Mouse (Mus musculus) gastrocnemius, postnatal 14 days (tissue): ENCODE results near the gene Cnn1. TPM values are rescaled to one million over a fixed set of nuclear protein-coding genes. Genes with fewer than 3 reads are reported as not detected.
"Not testable (repeated sequence)": the region's sequence is repeated elsewhere in the genome, so short reads cannot be mapped to it uniquely, and the experiment has no call there.

Source experiments
- DNase-seq: peaks from one replicate; pipeline ENCODE4 v3.0.0; 2021; ENCODE audit warnings: mixed read lengths
- intact Hi-C: fragments of 180-260 bp; cut with DNase I; formaldehyde crosslinking; loops from one replicate; pipeline ENCODE4 v1.15.1; 2025; ENCODE audit warnings: low total_unique reads
- microRNA-seq, 2 experiments: library from miRNA; unstranded; fragments of <30 nt; microRNA quantifications; one replicate each; pipeline ENCODE4 v1.2.0; 2021
- total RNA-seq, 2 experiments: library from RNA; stranded (reverse); gene quantifications; 2 replicates each; pipeline ENCODE4 v1.2.3; 2021

Cnn1 gene
- total RNA-seq, 2 experiments from 2014 or later = 1.7 to 7.9 TPM

DNA sequence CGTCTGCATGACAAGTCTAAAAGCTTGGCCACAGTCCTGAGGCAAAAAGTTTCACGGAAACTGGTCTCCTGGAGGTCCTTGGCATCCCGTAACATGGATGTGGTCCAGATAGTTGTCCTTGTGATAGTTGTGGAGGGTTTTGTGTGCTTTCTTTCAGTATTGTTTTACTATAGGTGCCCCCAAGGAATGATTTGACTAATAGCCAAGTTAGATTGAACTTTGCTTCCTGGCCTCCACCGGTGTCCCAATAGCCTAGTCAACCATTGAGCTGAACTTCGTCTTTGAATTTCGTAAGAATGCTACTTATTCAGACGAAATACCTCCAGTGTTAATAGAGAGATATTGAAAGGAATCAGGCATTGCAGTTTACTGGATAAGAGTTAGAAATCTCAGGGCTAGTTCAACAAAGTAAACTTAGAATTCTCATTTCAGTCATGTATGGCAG is 51.3 kb downstream of the Cnn1 start:
- DNase-seq, intact Hi-C loops: not testable (repeated sequence)

DNA sequence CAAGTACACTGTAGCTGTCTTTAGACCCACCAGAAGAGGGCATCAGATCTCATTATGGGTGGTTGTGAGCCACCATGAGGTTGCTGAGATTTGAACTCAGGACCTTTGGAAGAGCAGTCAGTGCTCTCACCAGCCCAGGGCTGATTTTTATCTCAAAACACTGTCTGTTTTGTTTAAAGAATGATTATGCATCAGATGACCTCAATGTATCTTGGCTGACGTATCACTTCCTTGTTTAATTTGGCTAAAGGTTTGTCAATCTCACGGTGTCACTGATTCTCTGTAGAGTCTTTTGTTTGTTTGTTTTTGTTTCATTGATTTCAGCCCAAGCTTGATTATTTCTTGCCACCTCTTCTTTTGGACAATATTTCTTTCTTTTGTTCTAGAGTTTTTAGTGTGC is 51.9 kb downstream of the Cnn1 start:
- no peak for DNase-seq
- intact Hi-C loops = no loop called here

DNA sequence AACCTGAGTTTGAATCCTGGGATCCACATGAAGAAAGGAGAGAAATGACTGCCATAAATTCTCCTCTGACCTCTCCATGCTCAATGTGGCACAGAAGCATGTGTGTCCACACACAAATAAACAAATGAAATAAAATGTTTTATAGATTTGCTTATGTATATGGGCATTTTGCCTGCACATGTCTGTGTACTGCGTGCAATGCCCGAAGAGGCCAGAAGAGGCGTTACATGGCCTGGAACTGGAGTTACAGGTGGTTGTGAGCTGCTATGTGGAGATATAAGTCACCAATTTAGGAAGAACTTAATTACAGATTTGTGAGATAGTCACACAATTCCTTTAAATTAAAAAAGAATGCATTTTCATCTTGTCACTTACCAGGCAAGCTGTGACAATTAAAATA is 54.8 kb downstream of the Cnn1 start:
- DNase-seq = no peak
- intact Hi-C loops = no loop called here

DNA sequence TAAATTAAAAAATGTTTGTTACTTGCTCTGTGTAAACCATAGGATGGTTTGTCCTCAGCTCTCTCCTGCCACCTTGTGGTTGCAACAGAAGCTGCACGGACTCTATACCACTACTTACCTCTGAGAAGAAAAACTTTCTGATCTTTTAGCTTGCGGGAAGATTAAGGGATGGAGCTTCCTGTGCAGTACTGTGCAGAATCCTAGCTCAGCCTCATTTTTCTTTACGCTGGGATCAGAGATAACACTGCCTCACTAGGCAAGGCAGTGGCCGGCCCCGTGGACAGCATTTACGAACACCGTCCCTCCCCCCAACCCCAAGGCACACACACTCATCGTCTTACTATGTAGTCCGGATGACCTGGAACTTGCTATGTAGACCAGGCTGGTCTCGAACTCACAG is 56.6 kb downstream of the Cnn1 start:
- intact Hi-C loops = no loop called here
- DNase-seq = peak; percentile 50

DNA sequence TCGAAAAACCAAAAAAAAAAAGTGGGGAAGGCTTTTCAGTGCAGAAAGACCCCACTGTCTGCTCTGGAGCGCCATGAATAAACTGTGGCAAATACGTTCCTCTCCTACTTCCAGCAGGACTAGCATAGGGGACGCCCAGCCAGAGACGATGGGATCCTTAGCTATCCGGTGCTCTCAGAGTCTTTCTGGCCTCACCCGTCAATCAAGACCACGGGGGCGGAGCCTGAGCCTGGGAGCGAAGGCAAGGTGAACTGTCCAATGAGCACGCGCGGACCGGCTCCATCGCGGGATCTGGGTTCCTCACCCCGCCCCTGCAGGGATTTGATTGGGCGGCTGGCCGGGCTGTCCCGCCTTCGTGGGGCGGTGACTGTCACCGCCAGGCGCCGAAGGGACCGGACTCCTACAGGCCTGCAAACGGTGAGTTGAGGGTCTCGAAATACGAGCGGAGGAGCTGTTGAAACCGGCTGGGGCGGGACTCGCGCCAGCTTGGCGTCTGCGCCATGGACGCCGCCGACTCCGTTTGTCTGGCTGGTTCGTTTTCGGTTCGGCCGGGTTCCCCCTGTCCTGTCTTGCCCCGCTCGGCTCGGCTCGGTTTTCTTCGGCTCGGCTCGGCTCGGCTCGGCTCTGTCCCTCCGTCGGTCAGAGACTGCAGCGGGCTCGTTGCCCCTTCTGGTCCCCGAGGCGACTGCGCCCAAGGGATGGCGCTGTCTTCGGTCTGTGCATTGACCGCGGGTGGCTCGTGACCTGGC is 57.7 kb downstream of the Cnn1 start, which contains the start of gene Pigyl:
Gene Pigyl (plus strand): TSS at position 350 of the 749 bp plus-strand sequence.
- intact Hi-C loops = no loop called here
- DNase-seq = peak; percentile 100

DNA sequence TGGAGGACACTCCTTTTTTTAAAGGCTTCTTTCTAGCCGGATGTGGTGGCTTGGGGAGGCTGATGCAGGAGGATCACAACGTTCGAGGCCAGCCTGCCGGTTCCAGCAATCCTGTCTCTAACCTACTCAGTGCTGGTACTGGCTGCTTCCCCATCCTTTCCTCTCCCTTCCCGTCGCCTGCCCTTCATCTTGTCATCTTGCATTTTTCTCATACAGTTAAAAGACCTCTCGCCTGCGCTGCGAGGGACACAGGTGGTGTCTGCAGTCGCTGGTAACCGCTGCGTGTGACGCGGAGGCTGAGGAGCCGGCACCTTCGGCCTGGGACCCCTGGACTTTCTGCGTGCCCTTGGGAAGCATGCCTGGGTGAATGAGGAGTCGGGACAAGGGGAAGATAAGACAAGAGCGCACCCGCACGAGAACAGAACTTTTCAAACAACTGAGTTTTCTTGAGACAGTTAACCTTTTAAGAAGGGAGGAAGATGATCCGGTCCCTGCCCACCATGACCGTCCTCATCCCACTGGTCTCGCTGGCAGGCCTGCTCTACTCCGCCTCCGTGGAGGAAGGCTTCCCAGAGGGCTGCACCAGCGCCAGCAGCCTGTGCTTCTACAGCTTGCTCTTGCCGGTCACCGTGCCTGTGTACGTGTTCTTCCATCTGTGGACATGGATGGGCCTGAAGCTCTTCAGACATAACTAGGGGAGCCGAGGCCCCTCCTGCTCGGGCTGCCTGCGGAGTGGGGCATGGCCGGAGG is 58.7 kb downstream of the Cnn1 start:
- DNase-seq = no peak
- intact Hi-C loops = no loop called here

Small RNA genes within 50 kb of the gene (microRNA-seq; reads per million reads assigned to microRNA genes)
- gene Mir7084 = 0 to 0.32 reads per million in 2 experiments

Other genes with a start within 250 kb of the Cnn1 start
- 10 to 100 TPM; 18.8 to 24.7 TPM for gene Dock6, start 246.6 kb upstream of the Cnn1 start, total RNA-seq
- gene Rab3d, start 181.0 kb upstream of the Cnn1 start, total RNA-seq = 1 to 10 TPM; 4.1 to 6.6 TPM
- gene Ccdc159, start 171.7 kb upstream of the Cnn1 start, total RNA-seq = under 1 TPM; 0.33 TPM
- 10 to 100 TPM; 13.7 to 14.2 TPM for gene Tmem205, start 171.7 kb upstream of the Cnn1 start, total RNA-seq
- 1 to 10 TPM; 1.4 TPM for gene Plppr2, start 162.2 kb upstream of the Cnn1 start, total RNA-seq
- gene Swsap1, start 143.5 kb upstream of the Cnn1 start, total RNA-seq = 1 to 10 TPM; 2.7 to 3.6 TPM
- 1 to 10 TPM; 1.3 to 2.2 TPM for gene Epor, start 135.7 kb upstream of the Cnn1 start, total RNA-seq
- gene Rgl3, start 109.8 kb upstream of the Cnn1 start, total RNA-seq = under 1 TPM; 0.18 to 0.21 TPM
- not detected for gene Ccdc151, start 96.6 kb upstream of the Cnn1 start, total RNA-seq
- gene Prkcsh, start 96.4 kb upstream of the Cnn1 start, total RNA-seq = 10 to 100 TPM; 28.6 to 29.8 TPM
- under 1 TPM; 0.14 to 0.73 TPM for gene Elavl3, start 47.2 kb upstream of the Cnn1 start, total RNA-seq
- gene Gm49318, start 28.0 kb upstream of the Cnn1 start, total RNA-seq = not detected
- 1 to 10 TPM; 2.6 to 3.2 TPM for gene Zfp653, start 27.8 kb upstream of the Cnn1 start, total RNA-seq
- gene Ecsit, start 13.8 kb upstream of the Cnn1 start, total RNA-seq = 10 to 100 TPM; 68.5 to 72.2 TPM
- 10 to 100 TPM; 30.1 to 32.7 TPM for gene Elof1, start 18.0 kb downstream of the Cnn1 start, total RNA-seq
- gene Acp5, start 36.5 kb downstream of the Cnn1 start, total RNA-seq = 1 to 10 TPM in 1 of 2 experiments, under 1 TPM in 1; 0.55 to 1.1 TPM
- gene Pigyl, start 57.6 kb downstream of the Cnn1 start, total RNA-seq = 10 to 100 TPM; 29.3 to 30.3 TPM
- gene Zfp872, start 88.9 kb downstream of the Cnn1 start, total RNA-seq = not detected
- 1 to 10 TPM; 7.8 TPM for gene Zfp809, start 126.5 kb downstream of the Cnn1 start, total RNA-seq
- gene Zfp599, start 160.7 kb downstream of the Cnn1 start, total RNA-seq = under 1 TPM in 1 of 2 experiments, not detected in 1; 0.08 TPM
- 1 to 10 TPM; 1.4 to 1.6 TPM for gene Zfp810, start 208.4 kb downstream of the Cnn1 start, total RNA-seq